Mouse (Mus musculus) embryonic facial prominence, embryonic 12.5 days (tissue): ENCODE data around the gene Mamstr. TPM values are rescaled to one million over a fixed set of nuclear protein-coding genes. Genes with fewer than 3 reads are reported as not detected.

Experiments used
- ATAC-seq: fragments of 200-750 bp; cut with Nextera tagmentation; 2 replicates; pipeline ENCODE4 v1.8.0; 2017; ENCODE audit not compliant: insufficient number of reproducible peaks, insufficient read depth, low FRiP score, low TSS enrichment
- H3K27ac ChIP-seq: fragments of 300-500 bp; sonication (generic); 2 replicates; pipeline ENCODE4 v1.5.1; 2016; ENCODE audit warnings: mild to moderate bottlenecking
- H3K27me3 ChIP-seq: fragments of 300-500 bp; sonication (generic); 2 replicates; pipeline ENCODE4 v1.6.1; 2016; ENCODE audit warnings: mild to moderate bottlenecking, moderate library complexity
- H3K36me3 ChIP-seq: fragments of 300-500 bp; sonication (generic); 2 replicates; pipeline ENCODE4 v1.6.1; 2016; ENCODE audit warnings: mild to moderate bottlenecking
- H3K4me1 ChIP-seq: fragments of 300-500 bp; sonication (generic); 2 replicates; pipeline ENCODE4 v1.6.1; 2016
- H3K4me2 ChIP-seq: fragments of 300-500 bp; sonication (generic); replicated peaks from 2 replicates; pipeline ENCODE4 v1.6.1; 2016; ENCODE audit warnings: mild to moderate bottlenecking, moderate library complexity
- H3K4me3 ChIP-seq: fragments of 300-500 bp; sonication (generic); 2 replicates; pipeline ENCODE4 v1.5.1; 2016; ENCODE audit warnings: mild to moderate bottlenecking
- H3K9ac ChIP-seq: fragments of 300-500 bp; sonication (generic); 2 replicates; pipeline ENCODE4 v1.6.1; 2016; ENCODE audit warnings: mild to moderate bottlenecking, moderate library complexity
- H3K9me3 ChIP-seq: fragments of 300-500 bp; sonication (generic); 2 replicates; pipeline ENCODE4 v1.6.1; 2016; ENCODE audit warnings: mild to moderate bottlenecking, moderate library complexity
- WGBS: fragments of 180-500 bp; shearing (Covaris S2); methylation state at CpG from one replicate; pipeline ENCODE4 v1.1.7; 2016; 5-methylcytosine and 5-hydroxymethylcytosine counted together
- polyA plus RNA-seq: library from polyadenylated mRNA; unstranded; fragments of >200 nt; fragmentation: Nextera tagmentation; extraction: Ambion mirVana; gene quantifications from 2 replicates; pipeline ENCODE4 v1.2.1, GENCODE M21; 2016

Gene Mamstr
- polyA plus RNA-seq = 4.0 and 5.4 TPM in 2 replicates

DNA sequence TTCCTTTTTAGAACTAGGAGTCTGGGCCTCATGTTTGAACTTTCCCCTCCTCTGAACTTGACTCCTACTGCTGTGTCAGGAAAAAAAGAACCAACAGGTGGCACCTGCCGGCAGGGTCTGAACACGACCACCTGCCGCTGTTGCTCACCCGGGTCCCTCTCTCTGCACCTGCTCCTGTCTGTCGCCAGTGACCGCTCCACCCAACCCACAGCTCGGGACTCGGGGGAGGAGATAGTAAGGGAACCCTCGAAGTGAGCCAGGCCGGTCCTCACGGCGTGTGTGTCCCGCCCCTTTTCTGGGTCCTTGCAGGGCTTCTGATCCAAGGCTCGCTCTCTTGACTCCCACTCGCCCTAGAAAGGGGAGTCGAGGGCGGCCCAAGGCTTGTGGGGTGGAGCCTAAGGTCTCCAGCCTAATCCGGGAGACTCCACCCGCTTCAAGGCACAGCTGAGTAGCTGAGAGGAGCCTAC, at the start of gene Mamstr:
Gene Mamstr, plus strand, starts transcription at position 417 of the 467 bp plus-strand sequence.
- Histone ChIP-seq H3K9ac (no peak within 1 kb of the TSS), H3K4me2 (peak within 1 kb of the TSS; percentile 53; the same call in 1 of the 2 replicates), H3K4me1 (peaks cover 32% of the 10 kb centered on the region), H3K36me3 (peaks cover 8% of the 10 kb centered on the region; the same call in 1 of the 2 replicates), H3K4me3 (no peak within 1 kb of the TSS), H3K27me3 (no peaks in the 10 kb centered on the region), H3K27ac (peak within 1 kb of the TSS; percentile 42; the same call in 1 of the 2 replicates), H3K9me3 (no peaks in the 10 kb centered on the region)
- ATAC-seq = no peak
- WGBS = 20% methylated on average over 19 of the region's 19 CpGs

DNA sequence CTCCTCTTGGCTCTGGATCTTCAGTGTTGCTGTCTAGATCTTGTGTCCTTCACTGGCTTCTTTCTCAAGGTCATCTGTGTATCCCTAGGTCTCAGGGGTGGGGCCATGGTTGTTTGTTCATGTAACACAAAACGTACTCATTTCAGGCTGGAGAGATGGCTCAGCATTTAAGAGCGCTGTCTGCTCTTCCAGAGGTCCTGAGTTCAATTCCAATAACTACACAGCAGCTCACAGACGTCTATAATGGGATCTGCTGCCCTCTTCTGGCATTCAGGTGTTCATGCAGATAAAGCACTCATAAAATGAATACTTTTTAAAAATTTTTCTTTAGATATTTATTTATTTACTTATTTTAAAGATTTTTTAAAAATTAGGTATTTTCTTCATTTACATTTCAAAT, 48.9 kb upstream of the Mamstr start:
- peaks cover 7% of the 10 kb centered on the region for H3K36me3 ChIP-seq
- H3K4me2 ChIP-seq = no peak overlapping the region
- H3K27me3 ChIP-seq = no peaks in the 10 kb centered on the region
- H3K4me3 ChIP-seq = no peak overlapping the region
- no peak for ATAC-seq
- H3K4me1 ChIP-seq = no peaks in the 10 kb centered on the region
- H3K9me3 ChIP-seq = no peaks in the 10 kb centered on the region
- no peak overlapping the region for H3K27ac ChIP-seq
- WGBS = 61% methylated on average over 3 of the region's 3 CpGs
- H3K9ac ChIP-seq = no peak overlapping the region

DNA sequence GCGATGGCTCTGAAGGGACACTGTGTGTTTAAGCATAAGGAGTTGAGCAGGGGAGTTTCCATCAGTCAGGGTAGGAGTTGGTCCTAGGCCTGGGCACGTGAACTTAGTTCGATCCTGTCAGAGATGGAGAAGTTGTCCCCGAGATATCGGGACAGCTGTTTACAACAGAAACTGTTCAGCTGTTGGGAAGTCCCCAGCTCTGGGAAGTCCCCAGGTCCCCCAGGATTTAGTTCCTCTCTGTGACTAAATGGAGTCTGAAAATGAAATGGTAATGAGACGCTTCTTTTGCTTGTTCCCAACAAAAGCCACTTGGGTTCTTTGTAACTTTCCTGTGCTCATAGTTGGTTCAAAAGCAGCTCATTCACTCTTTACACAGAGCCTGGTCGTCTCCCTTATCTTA, 47.9 kb upstream of the Mamstr start:
- Histone ChIP-seq H3K4me2 (no peak overlapping the region), H3K4me3 (no peak overlapping the region), H3K27ac (no peak overlapping the region), H3K9me3 (no peaks in the 10 kb centered on the region), H3K9ac (no peak overlapping the region), H3K36me3 (0 out of 2 replicates have a peak, but pooled peaks cover 3% of the 10 kb centered on the region), H3K4me1 (no peaks in the 10 kb centered on the region), H3K27me3 (no peaks in the 10 kb centered on the region)
- WGBS = 89% methylated on average over 7 of the region's 7 CpGs
- ATAC-seq = no peak

DNA sequence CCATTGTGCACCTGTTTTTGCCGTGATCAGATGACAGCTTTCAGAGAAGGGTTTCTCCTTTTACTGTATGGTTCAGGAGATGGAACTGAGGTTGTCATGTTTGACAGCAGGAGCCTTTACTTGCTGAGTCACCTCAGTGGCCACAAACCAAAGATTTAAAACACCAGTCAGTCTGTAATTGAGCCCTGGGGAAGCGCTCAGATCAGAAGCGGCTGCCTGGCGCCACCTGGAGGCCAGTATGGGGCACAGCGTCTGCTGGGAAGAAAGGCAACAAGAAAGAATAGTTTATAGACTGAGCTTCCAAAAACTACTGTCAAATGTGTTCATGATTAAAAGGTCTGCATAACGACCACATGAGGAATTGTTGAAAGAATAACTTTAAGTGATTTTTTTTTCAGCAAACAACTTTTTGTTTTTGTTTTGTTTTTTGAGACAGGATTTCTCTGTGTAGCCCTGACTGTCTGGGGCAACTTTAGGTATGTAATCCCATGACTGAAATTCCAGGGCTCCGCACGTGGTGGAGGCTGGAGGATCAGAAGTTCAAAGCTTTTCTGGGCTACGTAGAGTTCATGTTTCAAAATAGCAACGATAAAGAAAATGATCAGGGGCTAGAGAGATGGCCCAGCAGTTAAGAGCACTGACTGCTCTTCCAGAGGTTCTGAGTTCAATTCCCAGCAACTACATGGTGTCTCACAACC, 46.5 kb upstream of the Mamstr start:
- Histone ChIP-seq H3K27ac (no peak overlapping the region), H3K9me3 (no peaks in the 10 kb centered on the region), H3K4me2 (no peak overlapping the region), H3K4me3 (no peak overlapping the region), H3K36me3 (no peaks in the 10 kb centered on the region), H3K9ac (no peak overlapping the region), H3K27me3 (no peaks in the 10 kb centered on the region), H3K4me1 (no peaks in the 10 kb centered on the region)
- no peak for ATAC-seq
- WGBS = 17% methylated on average over 10 of the region's 10 CpGs

DNA sequence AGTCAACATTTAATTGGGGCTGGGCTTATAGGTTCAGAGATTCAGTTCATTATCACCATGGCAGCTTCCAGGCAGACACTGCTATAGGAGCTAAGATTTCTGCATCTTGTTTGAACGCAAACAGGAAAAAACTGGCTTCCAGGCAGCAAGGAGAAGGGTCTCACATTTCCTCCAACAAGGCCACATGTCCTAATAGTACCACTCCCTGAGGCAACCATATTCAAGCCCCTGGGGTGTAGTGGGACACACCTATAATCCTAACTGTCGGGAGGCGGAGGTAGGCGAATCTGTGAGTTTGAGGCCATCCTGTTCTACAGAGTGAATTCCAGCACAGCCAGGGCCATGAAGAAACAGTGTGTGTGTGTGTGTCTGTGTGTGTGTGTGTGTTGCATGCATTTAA, 44.6 kb upstream of the Mamstr start:
- Histone ChIP-seq H3K4me3 (no peak overlapping the region), H3K27ac (no peak overlapping the region), H3K27me3 (no peaks in the 10 kb centered on the region), H3K4me1 (no peaks in the 10 kb centered on the region), H3K9ac (no peak overlapping the region), H3K9me3 (no peaks in the 10 kb centered on the region), H3K36me3 (no peaks in the 10 kb centered on the region), H3K4me2 (no peak overlapping the region)
- ATAC-seq = no peak
- WGBS = 72% methylated on average over 4 of the region's 4 CpGs

DNA sequence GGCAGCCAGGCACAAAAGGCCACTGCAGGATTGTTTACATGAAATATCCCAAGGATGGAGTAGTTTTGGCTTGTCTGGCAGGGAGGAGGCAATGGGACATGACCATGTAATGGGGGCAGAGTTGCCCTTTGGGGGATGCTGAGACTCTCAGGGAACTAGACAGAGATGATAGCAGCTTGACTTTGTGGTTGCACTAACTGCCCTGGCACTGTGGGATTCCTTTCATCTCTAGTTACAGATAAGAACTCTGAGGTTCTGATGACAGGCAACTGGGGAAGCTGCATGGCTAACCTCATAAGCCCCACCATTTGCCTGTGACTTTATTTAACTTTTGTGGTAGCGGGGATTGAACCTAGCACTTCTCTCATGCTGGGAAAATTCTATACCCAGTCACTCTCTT, 43.7 kb upstream of the Mamstr start:
- Histone ChIP-seq H3K9me3 (no peaks in the 10 kb centered on the region), H3K4me3 (no peak overlapping the region), H3K36me3 (no peaks in the 10 kb centered on the region), H3K4me1 (no peaks in the 10 kb centered on the region), H3K9ac (no peak overlapping the region), H3K27me3 (no peaks in the 10 kb centered on the region), H3K4me2 (no peak overlapping the region), H3K27ac (no peak overlapping the region)
- 82% methylated on average over 1 of the region's 1 CpGs for WGBS
- no peak for ATAC-seq

DNA sequence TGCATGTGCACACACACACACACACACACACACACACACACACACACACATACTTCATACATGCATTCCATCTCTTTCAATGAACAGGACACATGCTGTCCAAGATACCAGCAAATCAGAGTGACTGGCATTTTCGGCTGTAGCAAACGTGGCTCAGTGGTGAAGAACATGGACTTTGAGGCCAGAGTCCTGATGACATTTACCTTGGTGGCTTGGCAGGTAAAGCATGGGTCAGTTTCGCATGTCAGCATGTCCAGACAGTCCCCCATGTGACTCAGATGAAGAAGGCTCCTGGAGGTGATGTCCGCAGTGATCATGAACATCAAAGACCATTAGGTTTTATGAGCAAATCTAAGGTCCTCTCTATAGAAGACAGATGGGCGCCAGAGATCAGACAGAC, 42.8 kb upstream of the Mamstr start:
- no peaks in the 10 kb centered on the region for H3K9me3 ChIP-seq
- H3K4me3 ChIP-seq = no peak overlapping the region
- 82% methylated on average over 5 of the region's 5 CpGs for WGBS
- no peaks in the 10 kb centered on the region for H3K27me3 ChIP-seq
- no peak overlapping the region for H3K9ac ChIP-seq
- H3K27ac ChIP-seq = no peak overlapping the region
- ATAC-seq = no peak
- no peak overlapping the region for H3K4me2 ChIP-seq
- H3K4me1 ChIP-seq = no peaks in the 10 kb centered on the region
- H3K36me3 ChIP-seq = no peaks in the 10 kb centered on the region

DNA sequence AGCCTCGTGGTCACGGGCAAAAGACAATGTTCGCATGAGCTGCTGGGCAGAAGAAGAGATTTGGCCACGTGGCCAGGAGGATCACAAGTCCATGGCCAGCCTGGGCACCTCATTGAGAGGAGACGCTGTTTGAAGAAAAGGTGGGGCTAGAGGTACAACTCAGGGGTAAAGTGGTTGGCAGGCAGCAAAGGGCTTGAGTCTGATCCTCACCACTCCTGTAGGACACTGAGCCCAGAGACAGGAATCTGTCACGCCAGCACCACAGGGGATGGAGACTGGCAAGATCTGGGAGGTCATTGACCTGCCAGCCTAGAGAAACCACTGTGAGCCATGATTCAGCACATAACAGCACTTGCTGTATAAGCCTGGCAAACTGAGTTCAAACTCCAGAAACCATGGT, 42.2 kb upstream of the Mamstr start:
- H3K9me3 ChIP-seq = no peaks in the 10 kb centered on the region
- H3K9ac ChIP-seq = no peak overlapping the region
- H3K36me3 ChIP-seq = no peaks in the 10 kb centered on the region
- H3K4me2 ChIP-seq = no peak overlapping the region
- no peak overlapping the region for H3K27ac ChIP-seq
- H3K4me1 ChIP-seq = no peaks in the 10 kb centered on the region
- H3K4me3 ChIP-seq = no peak overlapping the region
- WGBS = 93% methylated on average over 6 of the region's 6 CpGs
- no peak for ATAC-seq
- H3K27me3 ChIP-seq = no peaks in the 10 kb centered on the region

DNA sequence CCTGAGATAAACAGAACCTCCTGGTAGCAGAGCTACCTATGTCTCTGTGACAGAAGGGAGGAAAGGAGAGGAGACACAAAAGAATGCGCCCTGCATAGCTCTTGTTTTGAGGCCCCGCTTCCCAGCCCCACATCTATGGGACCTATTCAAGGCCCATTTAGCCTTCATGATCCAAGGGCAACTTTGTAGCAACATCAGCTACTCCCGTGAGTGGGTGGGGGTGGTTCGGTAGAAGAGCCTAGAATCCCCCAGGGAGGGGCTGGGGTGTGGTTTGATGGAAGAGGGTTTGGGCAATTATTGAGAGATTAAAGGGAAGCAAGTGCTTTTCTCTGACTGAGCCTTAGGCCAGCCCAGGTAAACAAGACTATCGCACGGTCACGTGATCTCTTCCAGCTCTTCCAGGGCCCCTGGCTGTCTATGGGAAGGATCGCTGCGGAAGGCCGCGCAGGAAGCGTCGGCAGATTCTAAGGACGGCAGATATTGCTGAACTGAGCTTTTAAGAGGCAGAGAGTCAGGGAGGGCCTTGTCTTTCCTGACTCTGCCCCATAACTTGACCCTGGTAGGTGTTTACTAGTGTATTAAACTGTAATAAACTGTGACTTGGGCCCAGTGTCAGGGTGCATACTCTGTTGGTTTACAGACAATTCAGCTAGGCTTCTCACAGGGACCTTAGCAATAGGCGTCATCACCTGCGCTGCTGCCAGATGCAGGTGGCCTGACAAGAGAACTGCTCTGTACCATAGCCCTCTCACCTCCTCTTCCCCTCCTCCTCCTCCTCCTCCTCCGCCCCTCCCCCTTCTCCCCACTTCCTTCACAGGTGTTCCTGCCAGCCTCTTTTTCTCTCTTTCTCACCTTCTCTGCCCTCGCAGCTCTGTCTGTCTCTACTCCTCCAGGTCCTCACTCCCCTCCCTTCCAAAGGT, 40.6 kb upstream of the Mamstr start:
- Histone ChIP-seq H3K9ac (no peak overlapping the region), H3K27me3 (no peaks in the 10 kb centered on the region), H3K36me3 (no peaks in the 10 kb centered on the region), H3K9me3 (no peaks in the 10 kb centered on the region), H3K27ac (no peak overlapping the region), H3K4me3 (no peak overlapping the region), H3K4me2 (no peak overlapping the region), H3K4me1 (no peaks in the 10 kb centered on the region)
- no peak for ATAC-seq
- 45% methylated on average over 18 of the region's 18 CpGs for WGBS

DNA sequence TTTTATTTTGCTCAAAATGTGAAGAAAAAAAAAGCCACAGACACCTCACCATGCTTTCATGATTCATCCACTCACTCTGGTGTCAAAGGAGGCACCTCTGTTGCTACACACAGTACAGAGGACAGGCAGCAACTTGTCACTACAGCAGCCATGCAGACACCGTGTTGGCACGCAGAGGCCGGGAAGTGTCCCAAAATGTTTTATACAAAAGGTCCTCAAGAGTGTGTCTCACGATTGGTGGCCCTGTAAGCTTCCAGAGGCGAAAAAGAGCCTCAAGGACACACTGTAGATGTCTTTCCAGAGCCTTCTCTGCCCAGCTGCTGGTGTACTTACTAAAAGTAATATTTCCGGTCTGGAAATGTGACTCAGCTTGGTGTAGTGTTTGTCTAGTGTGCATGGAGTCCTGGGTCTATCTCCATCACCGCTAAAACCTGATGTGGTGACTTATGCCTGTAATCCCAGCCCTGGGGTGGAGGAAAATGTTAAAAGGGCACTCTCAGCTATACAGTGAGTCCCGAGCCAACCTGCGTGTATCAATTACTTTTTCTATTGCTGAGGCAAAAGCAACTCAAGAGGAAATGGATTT, 34.0 kb upstream of the Mamstr start:
- H3K27ac ChIP-seq = no peak overlapping the region
- H3K9ac ChIP-seq = no peak overlapping the region
- no peaks in the 10 kb centered on the region for H3K36me3 ChIP-seq
- no peaks in the 10 kb centered on the region for H3K27me3 ChIP-seq
- ATAC-seq = no peak
- H3K4me2 ChIP-seq = no peak overlapping the region
- no peaks in the 10 kb centered on the region for H3K4me1 ChIP-seq
- H3K9me3 ChIP-seq = no peaks in the 10 kb centered on the region
- no peak overlapping the region for H3K4me3 ChIP-seq
- WGBS = 74% methylated on average over 9 of the region's 9 CpGs

DNA sequence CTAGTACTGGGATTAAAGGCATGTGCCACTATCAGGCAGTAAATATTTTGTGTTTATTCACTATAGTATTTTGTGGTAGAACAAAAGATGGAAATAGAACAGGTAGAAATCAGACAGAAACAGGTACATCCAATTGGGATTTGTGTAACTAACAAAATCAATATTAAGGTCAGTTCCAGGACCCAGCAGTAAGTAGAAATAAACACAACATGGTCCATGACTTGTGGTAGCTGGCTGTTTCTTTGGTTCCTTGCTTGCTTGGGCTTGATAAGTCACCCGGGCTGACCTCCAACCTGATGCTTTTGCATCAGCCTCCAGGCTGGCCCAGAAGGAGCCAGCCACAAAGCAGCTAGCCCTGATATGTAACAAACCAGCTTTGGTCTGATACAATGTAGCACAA, 30.3 kb upstream of the Mamstr start:
- no peak for ATAC-seq

More for the DNA sequence above, 30.3 kb upstream of the Mamstr start:
- Histone ChIP-seq H3K4me1 (no peaks in the 10 kb centered on the region), H3K4me3 (no peak overlapping the region), H3K9me3 (no peaks in the 10 kb centered on the region), H3K27me3 (no peaks in the 10 kb centered on the region), H3K4me2 (no peak overlapping the region), H3K36me3 (no peaks in the 10 kb centered on the region), H3K9ac (no peak overlapping the region), H3K27ac (no peak overlapping the region)
- 76% methylated on average over 1 of the region's 1 CpGs for WGBS
